Mouse (Mus musculus) lung, postnatal 14 days (tissue): Measurements from ENCODE around the gene H2afv.
"Not testable (repeated sequence)": the region's sequence is repeated elsewhere in the genome, so short reads cannot be mapped to it uniquely, and the experiment has no call there.

Experiments used
- DNase-seq: peaks from one replicate; pipeline ENCODE4 v3.0.0; 2021

Gene H2afv

DNA sequence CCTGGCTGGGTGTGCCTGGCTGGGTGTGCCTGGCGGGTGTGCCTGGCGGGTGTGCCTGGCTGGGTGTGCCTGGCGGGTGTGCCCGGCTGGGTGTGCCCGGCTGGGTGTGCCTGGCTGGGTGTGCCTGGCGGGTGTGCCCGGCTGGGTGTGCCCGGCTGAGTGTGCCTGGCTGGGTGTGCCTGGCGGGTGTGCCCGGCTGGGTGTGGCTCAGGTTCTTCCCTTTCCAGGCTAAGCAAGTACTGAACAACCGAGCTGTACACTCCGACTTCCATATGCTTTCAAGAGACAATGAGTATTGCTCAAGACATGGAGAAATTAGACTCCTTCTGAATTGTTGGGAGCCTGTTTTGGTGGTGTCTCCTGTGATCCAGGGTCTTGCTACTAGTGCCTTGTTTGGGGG is 31.0 kb downstream of the H2afv start:
- DNase-seq: no peak

GRCm38 (mm10) chr11:6411684-6412083 is 32.6 kb downstream of the H2afv start:
- peak; percentile 88 for DNase-seq

GRCm38 (mm10) chr11:6410755-6411154 is 33.5 kb downstream of the H2afv start:
- DNase-seq: not testable (repeated sequence)

DNA sequence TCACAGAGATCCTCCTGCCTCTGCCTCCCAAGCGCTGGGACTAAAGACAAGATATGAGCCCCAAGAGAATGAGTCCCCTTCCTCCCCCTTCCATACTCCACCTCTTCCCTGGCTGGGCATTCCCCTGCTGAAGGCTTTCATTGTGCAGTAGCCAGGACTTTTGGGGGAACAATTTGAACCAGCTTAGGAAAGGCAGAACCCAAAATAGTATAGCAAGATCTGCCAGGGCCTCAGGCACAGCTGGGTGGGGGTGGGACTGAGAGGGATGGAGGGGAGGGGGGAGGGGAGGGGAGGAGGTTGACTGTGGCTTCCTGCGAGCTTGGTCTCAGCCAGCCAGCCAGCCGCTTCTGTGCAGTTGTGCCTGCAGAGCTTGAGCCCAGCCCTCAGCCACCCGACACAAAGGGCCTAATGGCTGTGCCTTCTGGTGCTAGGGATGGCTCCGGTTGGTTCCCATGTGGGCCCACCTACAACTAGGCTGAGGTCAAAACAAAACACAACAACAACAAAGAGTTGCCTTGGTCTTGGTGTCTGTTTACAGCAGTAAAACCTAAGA is 34.1 kb downstream of the H2afv start:
- no peak for DNase-seq

DNA sequence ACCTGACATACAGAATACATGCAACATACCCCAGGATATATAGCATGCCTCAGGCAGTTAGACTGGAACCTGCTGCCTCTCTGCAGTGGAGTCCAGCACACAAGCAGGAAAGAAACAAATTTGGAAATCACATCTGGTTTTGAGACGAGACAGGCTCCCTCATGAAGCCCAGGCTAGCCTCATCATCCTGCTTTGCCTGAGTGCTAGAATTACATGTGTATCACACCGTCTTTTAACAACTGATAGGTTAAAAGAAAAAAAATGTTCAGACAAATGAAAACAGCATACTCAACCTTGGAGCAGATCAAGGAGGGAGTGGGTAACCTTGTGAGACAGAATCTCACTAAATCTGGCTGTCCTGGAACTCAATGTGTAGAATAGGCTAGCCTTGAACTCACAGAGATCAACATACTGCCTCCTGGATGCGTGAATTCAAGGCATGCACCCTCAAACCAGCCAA is 37.1 kb downstream of the H2afv start:
- no peak for DNase-seq

DNA sequence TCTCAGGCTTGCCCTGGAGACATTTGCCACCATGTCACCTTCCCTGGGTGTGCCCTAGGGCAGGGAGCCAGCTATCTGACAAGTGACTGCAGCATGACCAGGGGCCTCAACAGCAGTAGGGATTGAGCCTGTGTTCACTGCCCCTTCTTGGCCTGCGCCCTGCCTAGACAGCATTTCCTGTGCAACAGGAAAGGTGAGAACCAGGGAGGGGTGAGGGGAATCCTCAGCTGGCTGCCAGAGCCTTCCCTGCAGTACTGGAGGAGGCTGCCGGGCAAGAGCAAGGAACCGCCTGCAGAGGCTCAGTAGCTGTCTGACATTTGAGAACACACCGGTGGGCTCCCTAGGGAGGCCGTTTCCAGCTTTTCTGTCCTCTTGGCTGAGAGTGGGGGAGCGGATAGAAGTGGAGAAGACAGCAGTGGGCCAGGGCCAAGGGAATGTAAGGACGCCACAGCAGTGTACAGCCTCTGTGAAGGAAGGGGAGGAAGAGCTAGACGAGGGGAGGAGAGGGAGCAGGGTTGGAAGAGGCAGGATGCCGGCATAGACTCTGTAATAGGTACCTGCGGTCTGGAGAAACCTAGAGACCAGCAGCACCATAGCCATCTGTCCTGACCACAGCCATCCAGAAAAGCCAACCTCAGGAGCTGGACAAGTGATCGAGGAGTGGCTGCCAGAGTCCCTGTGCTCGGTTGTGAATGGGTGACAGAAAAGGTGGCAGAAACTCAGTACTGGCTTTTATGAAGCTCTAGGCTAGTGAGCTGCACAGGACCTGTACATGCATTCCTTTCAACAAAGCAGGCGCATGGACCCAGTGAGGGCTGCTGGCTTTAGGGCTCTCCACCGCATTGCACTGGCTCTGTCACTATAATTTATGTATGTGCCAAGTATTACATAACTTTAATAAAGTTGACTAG is 37.7 kb downstream of the H2afv start:
- DNase-seq: peak; percentile 75

- peak; percentile 22 for DNase-seq
Measured at GRCm38 (mm10) chr11:6405591-6406081, 38.6 kb downstream of the H2afv start.

- DNase-seq: peak; percentile 73
Measured at GRCm38 (mm10) chr11:6404699-6405566, 39.3 kb downstream of the H2afv start.

DNA sequence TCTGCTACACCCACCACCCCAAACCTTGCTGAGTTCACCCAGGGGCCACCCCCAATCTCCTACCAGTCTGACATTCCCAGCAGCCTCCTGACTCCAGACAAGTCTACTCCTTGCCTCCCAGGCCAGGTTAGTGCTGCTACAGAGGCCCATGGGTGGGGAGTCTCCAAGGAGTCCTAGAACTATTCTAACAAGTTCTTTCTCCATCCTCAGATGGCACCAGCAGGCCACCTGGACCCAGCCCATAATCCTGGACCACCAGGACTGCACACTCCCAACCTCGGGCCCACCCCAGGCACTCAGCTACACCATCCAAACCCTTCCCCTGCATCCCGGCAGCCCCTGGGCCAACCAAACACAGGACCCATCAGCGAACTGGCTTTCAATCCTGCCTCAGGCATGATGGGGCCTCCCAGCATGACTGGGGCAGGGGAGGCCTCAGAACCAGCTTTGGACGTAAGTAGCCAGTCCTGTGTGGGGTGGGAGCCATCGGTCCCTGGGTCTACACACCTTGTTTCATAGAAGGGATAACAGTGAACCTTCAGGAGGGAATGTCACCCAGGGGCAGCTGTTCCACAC is 40.3 kb downstream of the H2afv start:
- DNase-seq: no peak

GRCm38 (mm10) chr11:6402515-6403510 is 41.4 kb downstream of the H2afv start:
- DNase-seq: peak; percentile 82

DNA sequence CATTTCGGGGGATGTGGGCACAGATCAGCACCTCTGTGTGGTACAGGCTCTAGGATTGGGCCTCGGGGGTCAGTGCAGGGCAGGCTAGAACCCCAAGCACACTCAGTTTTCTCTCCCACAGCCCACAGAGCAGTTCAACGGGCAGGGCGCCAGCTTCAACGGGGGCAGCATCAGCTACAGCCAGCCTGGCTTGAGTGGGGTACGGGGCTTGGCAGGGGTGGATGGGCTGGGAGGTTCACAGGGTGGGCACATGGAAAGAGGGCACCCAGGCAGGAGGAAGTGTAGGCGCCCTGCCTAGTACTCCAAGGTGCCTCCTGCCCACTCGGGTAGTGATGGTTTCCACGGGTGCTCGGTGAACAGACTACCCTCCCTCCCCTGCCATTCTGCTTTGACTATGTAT is 46.1 kb downstream of the H2afv start:
- DNase-seq: no peak

DNA sequence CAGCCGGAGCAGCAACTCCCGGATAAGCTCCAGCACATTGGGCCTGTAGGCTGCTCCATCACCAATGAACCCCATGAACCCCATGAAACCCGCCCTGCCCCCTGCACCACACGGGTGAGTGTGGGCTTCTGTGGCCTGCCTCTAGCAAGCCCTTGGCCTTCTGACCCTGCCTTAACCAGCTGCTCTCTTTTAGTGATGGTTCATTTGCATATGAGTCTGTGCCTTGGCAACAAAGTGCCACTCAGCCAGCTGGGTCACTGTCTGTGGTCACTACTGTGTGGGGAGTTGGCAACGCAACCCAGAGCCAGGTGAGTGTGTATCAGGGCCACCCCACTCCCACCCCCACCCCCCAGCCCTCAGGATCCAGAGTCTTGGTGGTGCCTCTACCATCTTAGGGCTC is 48.7 kb downstream of the H2afv start:
- no peak for DNase-seq

DNA sequence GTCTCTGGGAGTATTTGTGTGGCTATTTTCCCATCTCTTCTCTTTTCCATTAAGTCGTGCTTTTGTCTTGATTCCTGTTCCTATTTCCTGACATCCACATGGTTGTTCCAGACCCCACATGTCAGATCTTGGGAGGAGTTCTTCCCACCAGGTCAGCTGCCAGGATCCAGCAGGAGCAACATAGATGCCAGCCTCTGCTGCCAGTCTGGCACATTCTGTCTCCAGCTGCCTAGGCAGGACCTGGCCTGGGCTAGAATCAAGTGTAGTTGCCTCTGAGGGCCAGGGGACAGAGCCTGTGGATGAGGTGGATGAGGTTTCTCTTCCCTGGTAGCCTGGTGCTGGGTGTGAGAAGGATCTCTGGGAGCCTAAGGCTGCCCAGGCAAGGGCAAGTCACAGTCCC is 50.4 kb downstream of the H2afv start:
- no peak for DNase-seq

GRCm38 (mm10) chr11:6392857-6393256 is 51.4 kb downstream of the H2afv start:
- DNase-seq: no peak

- no peak for DNase-seq
Measured at GRCm38 (mm10) chr11:6391516-6392276, 52.5 kb downstream of the H2afv start.

GRCm38 (mm10) chr11:6390376-6391053 is 53.7 kb downstream of the H2afv start:
- no peak for DNase-seq

- DNase-seq: peak; percentile 13
Measured at GRCm38 (mm10) chr11:6389483-6389921, 54.7 kb downstream of the H2afv start.

DNA sequence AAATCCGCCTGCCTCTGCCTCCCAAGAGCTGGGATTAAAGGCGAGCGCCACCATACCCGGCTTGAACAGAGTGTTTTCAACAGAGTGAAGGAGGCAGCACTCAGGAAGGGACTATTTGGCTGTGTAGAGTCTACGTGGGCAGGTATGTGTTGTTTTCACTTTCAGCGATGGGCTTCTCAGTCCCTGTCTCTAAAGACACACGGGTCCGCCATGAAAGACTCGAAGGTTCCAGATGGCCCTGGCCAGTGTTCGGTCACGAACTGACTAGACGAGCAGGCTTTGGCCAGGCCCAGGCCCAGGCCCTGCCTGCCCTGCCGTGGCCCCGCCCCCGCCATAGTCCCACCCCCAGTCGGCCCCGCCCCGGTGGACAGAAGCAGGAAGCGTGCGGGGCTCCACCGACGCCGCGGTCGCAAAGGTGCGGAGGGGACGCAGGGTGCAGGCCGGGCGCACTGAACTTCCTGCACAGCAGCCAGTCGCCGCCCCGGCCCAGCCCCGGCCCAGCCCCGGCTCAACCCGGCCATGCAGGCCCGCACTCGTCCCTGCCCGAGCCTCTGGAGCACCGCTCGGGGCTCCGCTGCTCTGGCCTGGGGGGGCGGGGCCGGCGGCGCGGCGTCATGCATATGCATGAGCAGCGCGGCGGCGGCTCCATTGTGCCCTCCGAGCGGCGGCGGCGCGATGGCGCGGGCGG is 55.4 kb downstream of the H2afv start, which contains the start of gene Zmiz2:
Gene Zmiz2 (plus strand): TSS at position 349 of the 688 bp plus-strand sequence.
- peak; percentile 95 for DNase-seq

DNA sequence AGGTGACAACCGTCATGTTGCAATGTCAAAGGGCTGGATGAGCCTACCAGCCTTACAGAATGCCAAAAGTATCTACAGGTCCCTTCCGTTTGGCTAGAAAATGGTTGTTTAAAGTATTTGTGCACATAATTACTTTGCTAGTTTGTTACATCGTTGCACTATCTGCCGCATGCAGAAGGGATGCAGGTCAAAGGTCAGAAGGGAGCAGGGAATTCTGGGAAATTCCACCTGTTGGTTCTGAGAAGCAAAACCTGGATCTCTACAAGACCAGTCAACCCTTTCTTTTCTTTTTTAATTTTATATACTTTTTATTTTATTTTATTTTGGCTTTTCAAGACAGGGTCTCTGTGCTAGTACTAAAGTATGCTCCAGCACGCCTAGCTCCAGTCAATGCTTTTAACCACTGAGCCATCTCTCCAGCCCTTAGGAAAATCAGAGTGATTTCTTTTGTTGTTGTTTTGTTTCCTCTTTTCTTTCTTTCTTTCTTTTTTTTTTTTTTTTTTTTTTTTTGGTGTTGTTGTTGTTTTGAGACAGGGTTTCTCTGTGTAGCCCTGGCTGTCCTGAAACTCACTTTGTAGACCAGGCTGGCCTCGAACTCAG is 56.0 kb downstream of the H2afv start:
- DNase-seq: no peak
